In genomic region chr7:79626170-79626569, GRCm38 (mm10) we compare ENCODE assay signal across 24 mouse cellular contexts. TPM values are rescaled to one million over a fixed set of nuclear protein-coding genes. Genes with fewer than 3 reads are reported as not detected.
"Had no signal": no experiment of that assay in that cellular context is flagged by ENCODE, and none has a peak within 500 bp of the region (broad histone marks: within the 10 kb centered on the region; RNA-seq: fewer than 3 reads in every experiment).

No protein-coding gene starts in this region.

- H3K9ac ChIP-seq: limb, embryonic 13.5 days; liver, embryonic 12.5 days; liver, embryonic 15.5 days; lung, embryonic 15.5 days; midbrain, embryonic 13.5 days; neural tube, embryonic 13.5 days had no signal

- H3K4me3 ChIP-seq: limb, embryonic 10.5 days; limb, embryonic 13.5 days; liver, embryonic 12.5 days; liver, embryonic 15.5 days; lung, embryonic 15.5 days; megakaryocyte, embryonic 14.5 days; midbrain, embryonic 10.5 days; midbrain, embryonic 13.5 days; myocyte; neural tube, embryonic 13.5 days had no signal

- H3K27ac ChIP-seq: kidney, postnatal 0 days; limb, embryonic 10.5 days; limb, embryonic 13.5 days; liver, embryonic 12.5 days; liver, embryonic 15.5 days; lung, embryonic 15.5 days; midbrain, embryonic 10.5 days; midbrain, embryonic 13.5 days; neural tube, embryonic 13.5 days had no signal

- ATAC-seq: liver, embryonic 12.5 days; midbrain, embryonic 13.5 days; midbrain, embryonic 16.5 days had no signal

- H3K27me3 ChIP-seq: lung, embryonic 15.5 days; midbrain, embryonic 13.5 days; neural tube, embryonic 13.5 days had no signal

- H3K4me1 ChIP-seq: limb, embryonic 10.5 days; limb, embryonic 13.5 days; liver, embryonic 12.5 days; lung, embryonic 15.5 days; megakaryocyte, embryonic 14.5 days; midbrain, embryonic 10.5 days; midbrain, embryonic 13.5 days; neural tube, embryonic 13.5 days had no signal

- H3K36me3 ChIP-seq: limb, embryonic 10.5 days; limb, embryonic 13.5 days; liver, embryonic 12.5 days; liver, embryonic 15.5 days; lung, embryonic 15.5 days; midbrain, embryonic 10.5 days; midbrain, embryonic 13.5 days; neural tube, embryonic 13.5 days had no signal

- H3K4me2 ChIP-seq: limb, embryonic 13.5 days; liver, embryonic 12.5 days; liver, embryonic 15.5 days; lung, embryonic 15.5 days; midbrain, embryonic 13.5 days; neural tube, embryonic 13.5 days had no signal

- DNase-seq: kidney, adult 2 months; kidney, postnatal 25 days; liver; lung, adult 18-20 months; lung, postnatal 10 days; lung, postnatal 36 days; thymus, adult 2 months; thymus, postnatal 14 days; thymus, postnatal 4 days had no signal

- H3K9me3 ChIP-seq: limb, embryonic 10.5 days; limb, embryonic 13.5 days; liver, embryonic 12.5 days; liver, embryonic 15.5 days; lung, embryonic 15.5 days; midbrain, embryonic 10.5 days; midbrain, embryonic 13.5 days; neural tube, embryonic 13.5 days had no signal

RNA-seq across cellular contexts. Expression of gene Rhcg, which starts 8.7 kb away (rescaled TPM):
- total RNA-seq: monocyte, adult 5-6 weeks; neutrophil, adult 5-6 weeks had no signal
- polyA plus RNA-seq: limb, embryonic 10.5 days; limb, embryonic 13.5 days; liver, embryonic 12.5 days; myocyte; small intestine, adult 2 months had no signal
